Mouse (Mus musculus): ENCODE results near the gene St3gal6.
A peak's percentile ranks its signal among the peaks of the same experiment; 100 is the strongest.
"Not testable (repeated sequence)": the region's sequence is repeated elsewhere in the genome, so short reads cannot be mapped to it uniquely, and the experiment has no call there.

The St3gal6 gene

GRCm38 (mm10) chr16:58474875-58475274, 49.2 kb downstream of the St3gal6 start:
- no peak for DNase-seq

GRCm38 (mm10) chr16:58470841-58471240, 53.2 kb downstream of the St3gal6 start:
- no peak for DNase-seq

- DNase-seq, result no peak
Observed at GRCm38 (mm10) chr16:58470061-58470460, 54.0 kb downstream of the St3gal6 start.

GRCm38 (mm10) chr16:58465412-58465811, 58.6 kb downstream of the St3gal6 start:
- DNase-seq, result no peak

- DNase-seq, result no peak
Observed at GRCm38 (mm10) chr16:58464051-58464450, 60.0 kb downstream of the St3gal6 start.

GRCm38 (mm10) chr16:58462519-58462918, 61.5 kb downstream of the St3gal6 start:
- DNase-seq, result no peak

GRCm38 (mm10) chr16:58461856-58462518, 62.1 kb downstream of the St3gal6 start:
- DNase-seq, result no peak

GRCm38 (mm10) chr16:58460386-58460785, 63.7 kb downstream of the St3gal6 start:
- DNase-seq, result no peak

GRCm38 (mm10) chr16:58459966-58460365, 64.1 kb downstream of the St3gal6 start:
- not testable (repeated sequence) for DNase-seq

GRCm38 (mm10) chr16:58456991-58457390, 67.1 kb downstream of the St3gal6 start:
- no peak for DNase-seq

- DNase-seq, result no peak
Observed at GRCm38 (mm10) chr16:58456445-58456844, 67.6 kb downstream of the St3gal6 start.

GRCm38 (mm10) chr16:58455118-58455517, 68.9 kb downstream of the St3gal6 start:
- DNase-seq, result no peak

- peak in 1 of 2 experiments; percentile 17 for DNase-seq
Observed at GRCm38 (mm10) chr16:58454617-58455016, 69.4 kb downstream of the St3gal6 start.

GRCm38 (mm10) chr16:58453820-58454219, 70.2 kb downstream of the St3gal6 start:
- no peak for DNase-seq

GRCm38 (mm10) chr16:58453138-58453537, 70.9 kb downstream of the St3gal6 start:
- no peak for DNase-seq

- no peak for DNase-seq
Observed at GRCm38 (mm10) chr16:58451647-58452046, 72.4 kb downstream of the St3gal6 start.

- DNase-seq, result no peak
Observed at GRCm38 (mm10) chr16:58450648-58451047, 73.4 kb downstream of the St3gal6 start.

GRCm38 (mm10) chr16:58449073-58449472, 75.0 kb downstream of the St3gal6 start:
- DNase-seq, result no peak

GRCm38 (mm10) chr16:58446281-58447259, 77.5 kb downstream of the St3gal6 start:
- DNase-seq, result no peak

- DNase-seq, result no peak
Observed at GRCm38 (mm10) chr16:58444735-58445134, 79.3 kb downstream of the St3gal6 start.

- no peak for DNase-seq
Observed at GRCm38 (mm10) chr16:58432384-58432783, 91.7 kb downstream of the St3gal6 start.

- DNase-seq, result no peak
Observed at GRCm38 (mm10) chr16:58430246-58430645, 93.8 kb downstream of the St3gal6 start.

- no peak for DNase-seq
Observed at GRCm38 (mm10) chr16:58421696-58422354, 102.2 kb downstream of the St3gal6 start.

Data from thymus, adult 18-20 months (tissue).